Mouse (Mus musculus) bone marrow macrophage, adult 2 months (primary cell): Measurements from ENCODE around the gene Cobll1.

ENCODE experiments used
- CTCF ChIP-seq: IDR thresholded peaks from 2 replicates; pipeline ENCODE4 v1.5.1; 2012; ENCODE audit warnings: low read depth, mild to moderate bottlenecking, low read length, moderate library complexity
- POLR2A ChIP-seq: IDR thresholded peaks from 2 replicates; pipeline ENCODE4 v1.6.1; 2012; ENCODE audit warnings: mild to moderate bottlenecking, low read depth, low read length, borderline replicate concordance

DNA sequence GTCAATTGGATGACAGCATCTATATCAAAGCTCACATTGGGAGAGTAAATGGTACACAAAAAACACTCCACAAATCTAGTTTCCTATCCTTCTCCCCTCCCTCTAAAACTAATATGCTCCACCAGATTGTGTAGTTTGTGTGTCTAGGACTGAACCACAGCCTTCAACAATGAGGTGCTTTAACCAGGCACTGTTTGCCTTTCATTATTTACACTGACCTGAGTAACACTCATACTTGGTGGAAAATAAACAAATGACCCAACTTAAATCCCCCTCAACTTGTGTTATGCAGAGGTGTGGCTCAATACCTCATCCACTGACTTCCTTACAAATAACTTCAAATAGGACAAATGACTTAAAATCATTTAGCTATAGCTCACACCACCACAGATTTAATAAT lies 155.8 kb downstream of the Cobll1 start:
- TF ChIP-seq CTCF (no peak), POLR2A (no peak)
